Mouse (Mus musculus) macrophage (primary cell): ENCODE results near the gene S1pr2. TPM values are rescaled to one million over a fixed set of nuclear protein-coding genes. Genes with fewer than 3 reads are reported as not detected.
"Not testable (repeated sequence)": the region's sequence is repeated elsewhere in the genome, so short reads cannot be mapped to it uniquely, and the experiment has no call there.

Experiments used
- H3K27ac ChIP-seq: fragments of 350-480 bp; formaldehyde crosslinking; 2 replicates; pipeline ENCODE4 v1.9.0; 2021
- H3K36me3 ChIP-seq: fragments of 350-480 bp; formaldehyde crosslinking; 2 replicates; pipeline ENCODE4 v1.9.0; 2021; ENCODE audit errors: inconsistent target
- H3K4me3 ChIP-seq: fragments of 350-480 bp; formaldehyde crosslinking; 2 replicates; pipeline ENCODE4 v1.9.0; 2021; ENCODE audit errors: inconsistent target
- H3K79me2 ChIP-seq: fragments of 350-480 bp; formaldehyde crosslinking; 2 replicates; pipeline ENCODE4 v1.9.0; 2021; ENCODE audit errors: inconsistent target
- WGBS: methylation state at CpG from one replicate; pipeline ENCODE4 v1.1.7; 2026; ENCODE audit warnings: inconsistent platforms; ENCODE audit not compliant: missing documents; 5-methylcytosine and 5-hydroxymethylcytosine counted together
- polyA plus RNA-seq: library from polyadenylated mRNA; stranded (reverse); fragments of 250-400 nt; gene quantifications from 3 replicates; pipeline ENCODE4 v1.2.4, GENCODE M21; 2018; ENCODE audit warnings: inconsistent platforms

Gene S1pr2
- polyA plus RNA-seq, 1 experiment from 2014 or later, result 16.4 TPM

- Histone ChIP-seq H3K27ac (no peak overlapping the region), H3K79me2 (no peaks in the 10 kb centered on the region), H3K4me3 (no peak overlapping the region), H3K36me3 (peaks cover 40% of the 10 kb centered on the region)
- 66% methylated on average over 2 of the region's 2 CpGs for WGBS
These were observed 33.8 kb upstream of the S1pr2 start for GRCm38 (mm10) chr9:21010362-21010761.

- H3K27ac ChIP-seq, result no peak overlapping the region
- H3K4me3 ChIP-seq, result no peak overlapping the region
- 92% methylated on average over 7 of the region's 7 CpGs for WGBS
- H3K79me2 ChIP-seq, result peaks cover 16% of the 10 kb centered on the region; the same call in 1 of the 2 replicates
- H3K36me3 ChIP-seq, result peaks cover 51% of the 10 kb centered on the region
These were observed 31.4 kb upstream of the S1pr2 start for GRCm38 (mm10) chr9:21008007-21008406.

DNA sequence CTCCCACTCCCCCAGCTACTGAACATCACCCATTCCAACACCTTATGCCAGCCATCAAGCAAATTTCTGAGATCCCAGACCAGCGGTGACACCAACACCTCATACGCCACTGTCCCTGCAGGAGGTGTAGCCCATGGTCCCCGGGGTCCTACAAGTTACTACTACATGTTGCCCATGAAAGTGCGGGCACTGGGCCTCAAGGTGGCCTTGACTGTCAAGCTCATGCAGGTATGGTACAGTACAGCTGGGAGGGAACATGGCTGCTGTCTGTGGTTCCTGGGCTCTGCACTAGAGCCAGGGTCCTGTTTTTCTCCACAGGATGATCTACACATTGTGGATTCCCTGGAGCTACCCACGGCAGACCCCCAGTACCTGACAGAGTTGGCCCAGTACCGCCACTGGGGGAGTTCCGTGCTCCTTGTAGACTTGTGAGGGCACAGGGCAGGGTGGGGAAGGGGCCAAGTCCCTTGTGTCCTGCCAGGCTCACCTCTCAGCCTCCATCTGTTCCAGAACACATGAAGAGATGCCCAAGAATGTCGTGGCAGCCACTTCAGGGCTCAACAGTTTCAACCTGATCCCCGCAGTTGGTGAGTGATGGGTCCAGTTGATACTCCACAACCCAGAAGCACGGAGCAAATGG is 30.9 kb upstream of the S1pr2 start:
- H3K36me3 ChIP-seq, result peaks cover 51% of the 10 kb centered on the region
- WGBS, result 94% methylated on average over 10 of the region's 10 CpGs
- peaks cover 16% of the 10 kb centered on the region; the same call in 1 of the 2 replicates for H3K79me2 ChIP-seq
- no peak overlapping the region for H3K27ac ChIP-seq
- no peak overlapping the region for H3K4me3 ChIP-seq

DNA sequence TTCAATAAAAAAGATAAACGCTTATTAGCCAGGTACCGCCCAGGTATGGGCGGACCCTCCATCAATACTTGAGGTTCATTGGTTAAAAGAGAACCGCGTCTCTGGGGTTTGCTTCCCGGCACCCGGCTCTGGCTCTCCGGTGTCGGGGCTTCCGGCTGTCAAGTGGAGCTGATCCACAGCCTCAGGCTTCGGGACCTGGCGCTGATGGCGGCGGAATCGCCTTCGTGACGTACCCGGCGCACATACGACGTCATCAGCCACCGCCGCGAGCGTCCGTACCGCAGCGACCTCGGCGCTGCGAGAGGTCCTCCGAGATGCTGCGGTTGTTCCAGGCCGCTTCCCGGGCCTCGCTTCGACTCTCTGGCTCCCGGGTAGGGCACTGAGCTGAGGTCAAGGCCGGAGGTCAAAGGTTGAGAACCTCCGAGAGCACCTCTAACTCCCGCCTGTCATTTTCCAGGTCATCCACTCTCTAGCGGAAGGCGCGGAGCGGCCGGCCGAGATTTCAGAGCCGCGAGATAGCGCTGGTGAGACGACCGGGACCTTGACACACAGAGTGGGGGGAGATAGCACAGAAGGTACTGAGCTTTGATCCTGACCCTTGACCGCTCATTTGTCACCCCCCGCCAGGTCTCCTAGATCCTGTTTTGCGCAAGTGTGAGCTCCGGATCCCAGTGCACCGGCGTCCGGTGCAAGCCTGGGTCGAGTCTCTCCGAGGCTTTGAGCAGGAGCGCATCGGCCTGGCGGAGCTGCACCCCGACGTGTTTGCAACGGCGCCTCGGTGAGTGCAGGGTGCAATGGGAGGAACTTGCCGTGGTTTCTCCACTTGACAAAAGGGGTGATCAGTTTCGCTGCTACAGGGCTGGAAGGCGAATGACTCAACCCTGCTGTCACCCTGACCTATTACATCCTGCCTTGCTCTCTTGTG is 26.3 kb upstream of the S1pr2 start, which contains the start of gene Mrpl4:
Gene Mrpl4 (plus strand): TSS at position 112 of the 925 bp plus-strand sequence.
- H3K27ac ChIP-seq, result peak within 1 kb of the TSS; percentile 58
- peak within 1 kb of the TSS; percentile 86 for H3K4me3 ChIP-seq
- peaks cover 35% of the 10 kb centered on the region for H3K36me3 ChIP-seq
- peaks cover 16% of the 10 kb centered on the region; the same call in 1 of the 2 replicates for H3K79me2 ChIP-seq
- 1% methylated on average over 72 of the region's 72 CpGs for WGBS

DNA sequence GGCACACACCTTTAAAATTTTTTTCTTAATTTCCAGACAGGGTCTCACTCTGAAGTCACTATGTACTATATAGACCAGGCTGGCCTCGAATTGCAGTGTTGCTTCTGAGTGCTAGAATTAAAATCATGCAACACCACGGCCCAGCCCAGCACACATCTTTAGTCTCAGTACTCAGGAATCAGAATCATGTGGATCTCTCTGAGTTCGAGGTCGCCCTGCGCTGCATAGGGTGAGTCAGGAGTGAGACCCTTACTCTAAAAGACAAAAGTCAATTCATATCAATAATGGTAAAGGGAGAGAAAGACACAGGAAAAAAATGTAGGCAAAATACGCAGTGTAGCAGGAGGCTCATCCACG is 25.7 kb upstream of the S1pr2 start:
- WGBS, result 14% methylated on average over 7 of the region's 7 CpGs
- Histone ChIP-seq H3K4me3 (peak overlapping the region; percentile 86), H3K27ac (peak overlapping the region; percentile 17; the same call in 1 of the 2 replicates), H3K36me3 (peaks cover 29% of the 10 kb centered on the region), H3K79me2 (peaks cover 16% of the 10 kb centered on the region; the same call in 1 of the 2 replicates)

DNA sequence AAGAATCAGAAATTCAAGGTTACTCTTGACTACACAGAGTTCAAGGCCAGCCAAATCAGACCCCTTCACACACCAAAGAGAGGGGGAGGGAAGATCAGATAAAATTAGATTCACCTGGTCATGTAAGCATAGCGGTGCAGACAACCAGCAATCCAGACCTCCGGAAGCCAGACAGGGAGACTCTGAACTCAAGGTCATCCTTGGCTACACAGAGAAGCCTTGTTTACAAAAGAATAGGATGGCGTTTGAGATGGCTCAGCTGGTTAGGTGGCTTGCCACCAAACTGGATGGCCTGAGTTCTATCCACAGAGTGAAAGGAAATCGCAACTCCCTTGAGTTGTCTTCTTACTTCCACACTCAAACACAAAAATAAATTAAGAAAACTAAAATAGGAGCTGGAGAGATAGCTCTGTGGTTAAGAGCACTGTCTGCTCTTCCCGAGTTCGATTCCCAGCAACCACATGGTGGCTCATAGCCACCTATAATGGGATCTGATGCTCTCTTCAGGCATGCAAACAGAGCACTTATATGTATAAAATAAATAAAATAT is 25.1 kb upstream of the S1pr2 start:
- H3K27ac ChIP-seq, result no peak overlapping the region
- 75% methylated on average over 6 of the region's 6 CpGs for WGBS
- H3K79me2 ChIP-seq, result peaks cover 16% of the 10 kb centered on the region; the same call in 1 of the 2 replicates
- H3K36me3 ChIP-seq, result peaks cover 24% of the 10 kb centered on the region
- H3K4me3 ChIP-seq, result 0 out of 2 replicates have a peak overlapping the region, but pooled peaks have one; percentile 86

DNA sequence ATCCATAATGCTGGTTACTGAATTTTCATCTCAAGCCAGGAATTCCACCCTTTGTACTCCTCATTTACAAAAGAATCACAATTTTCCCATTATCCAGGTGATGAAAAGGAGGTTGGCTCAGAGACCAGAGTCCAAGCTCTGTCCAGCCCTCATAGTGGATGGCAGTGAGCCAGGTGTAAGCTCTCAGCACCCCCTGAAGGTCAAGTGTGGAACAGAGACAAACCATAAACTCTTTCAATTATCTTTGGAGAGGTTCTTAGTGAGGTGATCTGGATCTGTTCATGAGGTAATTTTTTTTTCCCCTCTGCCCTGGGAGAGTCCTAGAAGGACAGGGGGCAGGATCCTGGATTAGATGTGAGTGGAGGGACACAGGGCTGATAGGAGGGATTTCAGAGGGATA is 24.2 kb upstream of the S1pr2 start:
- Histone ChIP-seq H3K27ac (no peak overlapping the region), H3K4me3 (no peak overlapping the region), H3K36me3 (peaks cover 16% of the 10 kb centered on the region; the same call in 1 of the 2 replicates), H3K79me2 (peaks cover 16% of the 10 kb centered on the region; the same call in 1 of the 2 replicates)

DNA sequence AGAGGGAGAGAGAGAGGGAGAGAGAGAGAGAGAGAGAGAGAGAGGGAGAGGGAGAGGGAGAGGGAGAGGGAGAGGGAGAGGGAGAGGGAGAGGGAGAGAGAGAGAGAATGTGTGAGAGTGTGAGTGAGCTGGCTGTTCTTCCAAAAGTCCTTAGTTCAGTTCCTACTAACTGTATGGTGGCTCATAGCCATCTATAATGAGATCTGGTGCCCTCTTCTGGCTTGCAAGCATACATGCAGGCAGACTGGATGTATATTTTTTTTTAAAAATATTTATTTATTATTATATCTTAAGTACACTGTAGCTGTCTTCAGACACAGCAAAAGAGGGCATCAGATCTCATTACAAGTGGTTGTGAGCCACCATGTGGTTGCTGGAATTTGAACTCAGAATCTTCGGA is 21.8 kb upstream of the S1pr2 start:
- H3K79me2 ChIP-seq, H3K4me3 ChIP-seq, H3K36me3 ChIP-seq: not testable (repeated sequence)
- H3K27ac ChIP-seq, result peak overlapping the region; percentile 97
- WGBS, result 80% methylated on average over 1 of the region's 1 CpGs

DNA sequence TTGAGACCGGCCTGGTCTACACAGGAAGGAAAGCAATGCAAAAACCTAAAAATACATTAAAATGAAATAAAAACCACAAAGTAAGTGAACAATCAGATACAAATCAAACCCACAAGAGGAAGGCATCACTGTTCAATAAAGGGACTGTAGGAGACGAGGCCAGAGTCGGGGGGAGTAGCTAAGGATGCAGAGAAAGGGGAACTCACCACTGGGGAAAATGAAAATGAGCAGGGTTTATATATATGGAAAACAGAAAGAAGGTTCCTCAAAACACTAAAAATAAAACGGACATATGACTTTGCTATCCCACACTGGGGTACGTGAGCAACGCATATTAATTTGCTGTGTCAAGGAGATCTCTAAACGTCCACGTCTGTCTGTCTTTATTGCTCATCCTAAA is 20.5 kb upstream of the S1pr2 start:
- no peaks in the 10 kb centered on the region for H3K36me3 ChIP-seq
- peak overlapping the region; percentile 97 for H3K27ac ChIP-seq
- H3K4me3 ChIP-seq, result no peak overlapping the region
- 4% methylated on average over 7 of the region's 8 CpGs for WGBS
- H3K79me2 ChIP-seq, result no peaks in the 10 kb centered on the region

DNA sequence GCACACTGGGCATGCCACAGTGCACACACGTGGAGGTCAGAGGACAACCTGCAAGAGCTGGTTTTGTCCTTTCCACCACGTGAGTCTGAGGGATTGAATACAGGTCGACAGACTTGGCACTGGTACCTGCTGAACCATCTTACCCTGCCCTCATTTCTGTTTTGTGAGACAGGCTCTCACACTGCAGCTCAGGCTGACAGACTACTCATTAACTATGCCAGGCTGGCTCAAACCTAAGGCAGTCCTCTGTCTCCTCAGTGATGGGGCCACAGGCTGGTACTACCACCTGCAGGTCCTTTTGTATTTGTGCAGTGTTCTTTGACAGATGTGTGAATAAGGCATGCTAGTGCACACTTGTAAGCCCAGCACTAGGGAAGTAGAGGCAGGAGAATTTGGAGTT is 18.5 kb upstream of the S1pr2 start:
- WGBS, result 90% methylated on average over 3 of the region's 3 CpGs
- Histone ChIP-seq H3K79me2 (no peaks in the 10 kb centered on the region), H3K27ac (no peak overlapping the region)

DNA sequence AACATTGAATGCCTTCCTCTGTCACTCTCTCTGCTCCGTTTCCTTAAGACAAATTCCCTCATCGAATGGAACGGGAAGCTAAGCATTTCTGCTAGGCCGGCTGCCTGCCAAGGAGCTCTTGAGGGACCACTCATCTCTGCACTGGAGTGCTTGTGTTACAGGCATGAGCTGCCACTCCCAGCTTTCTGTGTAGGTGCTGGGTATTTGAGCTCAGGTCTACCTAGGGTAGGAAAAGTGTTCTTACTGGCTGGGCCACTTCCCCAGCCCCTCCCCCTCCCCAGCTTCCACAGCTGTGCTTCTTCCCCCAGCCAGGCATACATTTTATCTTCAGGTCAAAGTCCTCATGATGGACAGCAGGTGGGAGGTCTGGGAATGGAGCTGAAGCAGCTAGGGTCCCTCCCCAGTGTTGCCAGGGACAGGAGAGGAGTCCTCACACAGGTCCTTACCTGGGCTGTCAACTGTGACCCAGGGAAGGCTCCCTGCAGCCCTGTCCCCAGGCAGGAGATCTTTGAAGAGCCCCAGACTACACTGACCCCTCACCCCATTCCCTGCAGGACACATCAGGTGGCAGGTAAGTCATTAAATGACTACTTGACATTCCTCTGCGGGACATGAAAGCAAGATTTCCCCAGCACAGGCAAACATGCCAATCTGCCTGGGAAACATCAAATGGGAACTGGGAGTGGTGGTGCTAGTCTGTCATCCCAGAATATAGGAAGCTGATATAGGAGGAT is 16.8 kb upstream of the S1pr2 start:
- no peaks in the 10 kb centered on the region for H3K36me3 ChIP-seq
- H3K4me3 ChIP-seq, result no peak overlapping the region
- H3K79me2 ChIP-seq, result no peaks in the 10 kb centered on the region
- no peak overlapping the region for H3K27ac ChIP-seq
- 94% methylated on average over 5 of the region's 5 CpGs for WGBS

More for the DNA sequence above, 18.5 kb upstream of the S1pr2 start:
- H3K36me3 ChIP-seq, result no peaks in the 10 kb centered on the region
- H3K4me3 ChIP-seq, result no peak overlapping the region

- Histone ChIP-seq H3K27ac (no peak overlapping the region), H3K4me3 (no peak overlapping the region), H3K79me2 (no peaks in the 10 kb centered on the region), H3K36me3 (no peaks in the 10 kb centered on the region)
- WGBS, result 100% methylated on average over 4 of the region's 4 CpGs
These were observed 15.0 kb upstream of the S1pr2 start for GRCm38 (mm10) chr9:20991587-20991986.

GRCm38 (mm10) chr9:20990861-20991260 is 14.3 kb upstream of the S1pr2 start:
- H3K79me2 ChIP-seq, result no peaks in the 10 kb centered on the region
- H3K4me3 ChIP-seq, result no peak overlapping the region
- H3K27ac ChIP-seq, result no peak overlapping the region
- H3K36me3 ChIP-seq, result no peaks in the 10 kb centered on the region
- WGBS, result 58% methylated on average over 10 of the region's 10 CpGs

GRCm38 (mm10) chr9:20987953-20988352 is 11.4 kb upstream of the S1pr2 start:
- H3K4me3 ChIP-seq, result no peak overlapping the region
- WGBS, result 79% methylated on average over 7 of the region's 7 CpGs
- no peak overlapping the region for H3K27ac ChIP-seq
- H3K79me2 ChIP-seq, result no peaks in the 10 kb centered on the region
- no peaks in the 10 kb centered on the region for H3K36me3 ChIP-seq
